Mouse (Mus musculus): Measurements from ENCODE around the gene A630076J17Rik. TPM values are rescaled to one million over a fixed set of nuclear protein-coding genes. Genes with fewer than 3 reads are reported as not detected.

The A630076J17Rik gene
- not detected in 2 replicates for polyA plus RNA-seq (2012; ENCODE audit: insufficient read depth, insufficient read length, low replicate concordance, missing spikeins)

GRCm38 (mm10) chr3:107230527-107230926 is at the start of gene A630076J17Rik:
TSS of gene A630076J17Rik (plus strand) at chr3:107230614.
- Histone ChIP-seq H3K4me3 (ENCODE audit: insufficient read depth, low read depth, low read length) (no peak within 1 kb of the TSS), H3K4me1 (ENCODE audit: control insufficient read depth, insufficient read depth, low read length) (peaks cover 4% of the 10 kb centered on the region), H3K27ac (ENCODE audit: insufficient read depth, low read depth, low read length) (no peak within 1 kb of the TSS)
- 55% methylated on average over 1 of the region's 1 CpGs for WGBS
- no peak for TF ChIP-seq CTCF (IDR thresholded peaks at IDR 0.05; ENCODE audit: insufficient read depth, low read depth, low read length)
- TF ChIP-seq POLR2A (IDR thresholded peaks at IDR 0.05; ENCODE audit: insufficient read depth, low read depth, low read length): no peak

- WGBS: 82% methylated on average over 2 of the region's 2 CpGs
Measured at GRCm38 (mm10) chr3:107180860-107181259, 49.6 kb upstream of the A630076J17Rik start.

GRCm38 (mm10) chr3:107182756-107183155 is 47.7 kb upstream of the A630076J17Rik start, which contains the start of gene Kcna10:
TSS of gene Kcna10 (plus strand) at chr3:107183056.
- H3K4me1 ChIP-seq (ENCODE audit: control insufficient read depth, insufficient read depth, low read length): no peaks in the 10 kb centered on the region
- H3K27ac ChIP-seq (ENCODE audit: insufficient read depth, low read depth, low read length): no peak within 1 kb of the TSS
- WGBS: 84% methylated on average over 1 of the region's 1 CpGs
- no peak for TF ChIP-seq CTCF (IDR thresholded peaks at IDR 0.05; ENCODE audit: insufficient read depth, low read depth, low read length)
- no peak for TF ChIP-seq POLR2A (IDR thresholded peaks at IDR 0.05; ENCODE audit: insufficient read depth, low read depth, low read length)
- no peak within 1 kb of the TSS for H3K4me3 ChIP-seq (ENCODE audit: insufficient read depth, low read depth, low read length)

More at GRCm38 (mm10) chr3:107180860-107181259, 49.6 kb upstream of the A630076J17Rik start:
- H3K4me1 ChIP-seq (ENCODE audit: control insufficient read depth, insufficient read depth, low read length): no peaks in the 10 kb centered on the region; the same call in 1 of the 2 replicates
- no peak overlapping the region for H3K27ac ChIP-seq (ENCODE audit: insufficient read depth, low read depth, low read length)
- H3K4me3 ChIP-seq (ENCODE audit: insufficient read depth, low read depth, low read length): no peak overlapping the region
- TF ChIP-seq CTCF (IDR thresholded peaks at IDR 0.05; ENCODE audit: insufficient read depth, low read depth, low read length): no peak
- no peak for TF ChIP-seq POLR2A (IDR thresholded peaks at IDR 0.05; ENCODE audit: insufficient read depth, low read depth, low read length)

- TF ChIP-seq POLR2A (IDR thresholded peaks at IDR 0.05; ENCODE audit: insufficient read depth, low read depth, low read length) (no peak), CTCF (IDR thresholded peaks at IDR 0.05; ENCODE audit: insufficient read depth, low read depth, low read length) (no peak)
- no peak overlapping the region for H3K27ac ChIP-seq (ENCODE audit: insufficient read depth, low read depth, low read length)
- H3K4me3 ChIP-seq (ENCODE audit: insufficient read depth, low read depth, low read length): no peak overlapping the region
- 85% methylated on average over 3 of the region's 3 CpGs for WGBS
- H3K4me1 ChIP-seq (ENCODE audit: control insufficient read depth, insufficient read depth, low read length): no peaks in the 10 kb centered on the region
Measured at GRCm38 (mm10) chr3:107183178-107183577, 47.2 kb upstream of the A630076J17Rik start.

- 74% methylated on average over 3 of the region's 3 CpGs for WGBS
- TF ChIP-seq POLR2A (IDR thresholded peaks at IDR 0.05; ENCODE audit: insufficient read depth, low read depth, low read length) (no peak), CTCF (IDR thresholded peaks at IDR 0.05; ENCODE audit: insufficient read depth, low read depth, low read length) (no peak)
Measured at GRCm38 (mm10) chr3:107185597-107185996, 44.8 kb upstream of the A630076J17Rik start.

GRCm38 (mm10) chr3:107187022-107187421 is 43.4 kb upstream of the A630076J17Rik start:
- WGBS: 63% methylated on average over 4 of the region's 4 CpGs
- TF ChIP-seq POLR2A (IDR thresholded peaks at IDR 0.05; ENCODE audit: insufficient read depth, low read depth, low read length): no peak
- TF ChIP-seq CTCF (IDR thresholded peaks at IDR 0.05; ENCODE audit: insufficient read depth, low read depth, low read length): no peak
- Histone ChIP-seq H3K27ac (ENCODE audit: insufficient read depth, low read depth, low read length) (no peak overlapping the region), H3K4me3 (ENCODE audit: insufficient read depth, low read depth, low read length) (no peak overlapping the region), H3K4me1 (ENCODE audit: control insufficient read depth, insufficient read depth, low read length) (no peaks in the 10 kb centered on the region)

More at GRCm38 (mm10) chr3:107185597-107185996, 44.8 kb upstream of the A630076J17Rik start:
- H3K4me3 ChIP-seq (ENCODE audit: insufficient read depth, low read depth, low read length): no peak overlapping the region
- H3K27ac ChIP-seq (ENCODE audit: insufficient read depth, low read depth, low read length): no peak overlapping the region
- H3K4me1 ChIP-seq (ENCODE audit: control insufficient read depth, insufficient read depth, low read length): no peaks in the 10 kb centered on the region

- no peak overlapping the region for H3K4me3 ChIP-seq (ENCODE audit: insufficient read depth, low read depth, low read length)
- no peaks in the 10 kb centered on the region for H3K4me1 ChIP-seq (ENCODE audit: control insufficient read depth, insufficient read depth, low read length)
- TF ChIP-seq CTCF (IDR thresholded peaks at IDR 0.05; ENCODE audit: insufficient read depth, low read depth, low read length) (peak; percentile 70), POLR2A (IDR thresholded peaks at IDR 0.05; ENCODE audit: insufficient read depth, low read depth, low read length) (no peak)
- WGBS: 38% methylated on average over 6 of the region's 6 CpGs
- H3K27ac ChIP-seq (ENCODE audit: insufficient read depth, low read depth, low read length): no peak overlapping the region
Measured at GRCm38 (mm10) chr3:107188226-107188899, 42.1 kb upstream of the A630076J17Rik start.

- H3K4me3 ChIP-seq (ENCODE audit: insufficient read depth, low read depth, low read length): no peak overlapping the region
- no peak for TF ChIP-seq CTCF (IDR thresholded peaks at IDR 0.05; ENCODE audit: insufficient read depth, low read depth, low read length)
- TF ChIP-seq POLR2A (IDR thresholded peaks at IDR 0.05; ENCODE audit: insufficient read depth, low read depth, low read length): no peak
- 0 out of 2 replicates have a peak, but pooled peaks cover 2% of the 10 kb centered on the region for H3K4me1 ChIP-seq (ENCODE audit: control insufficient read depth, insufficient read depth, low read length)
- H3K27ac ChIP-seq (ENCODE audit: insufficient read depth, low read depth, low read length): no peak overlapping the region
- WGBS: 49% methylated on average over 9 of the region's 9 CpGs
Measured at GRCm38 (mm10) chr3:107201310-107202180, 28.9 kb upstream of the A630076J17Rik start.

All from olfactory bulb, adult 2 months (tissue).